Mouse (Mus musculus) ES-Bruce4 (cell line): ENCODE data around the gene Hoxa4. TPM values are rescaled to one million over a fixed set of nuclear protein-coding genes. Genes with fewer than 3 reads are reported as not detected.

Source experiments
- H3K27ac ChIP-seq: 2 replicates; pipeline ENCODE4 v1.5.1; 2012; ENCODE audit warnings: low read length, inconsistent platforms; ENCODE audit not compliant: insufficient read depth
- H3K27me3 ChIP-seq: 2 replicates; pipeline ENCODE4 v1.6.1; 2012; ENCODE audit warnings: mild to moderate bottlenecking, low read length, inconsistent platforms; ENCODE audit not compliant: control insufficient read depth, poor library complexity, insufficient read depth, severe bottlenecking
- H3K36me3 ChIP-seq: 2 replicates; pipeline ENCODE4 v1.6.1; 2012; ENCODE audit warnings: inconsistent platforms, mild to moderate bottlenecking, low read length, moderate library complexity; ENCODE audit not compliant: control insufficient read depth, poor library complexity, insufficient read depth, severe bottlenecking
- H3K4me1 ChIP-seq: one replicate; pipeline ENCODE4 v1.8.1; 2011; ENCODE audit warnings: low read length; ENCODE audit not compliant: control insufficient read depth, insufficient read depth
- H3K4me3 ChIP-seq: 2 replicates; pipeline ENCODE4 v1.5.1; 2011; ENCODE audit warnings: low read depth, mild to moderate bottlenecking, low read length
- H3K9ac ChIP-seq: 2 replicates; pipeline ENCODE4 v1.6.1; 2012; ENCODE audit warnings: low read depth, mild to moderate bottlenecking, inconsistent platforms; ENCODE audit not compliant: poor library complexity, severe bottlenecking
- H3K9me3 ChIP-seq: replicated peaks from 2 replicates; pipeline ENCODE4 v1.6.1; 2012; ENCODE audit warnings: mild to moderate bottlenecking, low read length, inconsistent platforms; ENCODE audit not compliant: control insufficient read depth, poor library complexity, insufficient read depth, severe bottlenecking
- CTCF ChIP-seq: IDR thresholded peaks from one replicate; pipeline ENCODE4 v1.8.1; 2011; ENCODE audit warnings: low read depth, low read length
- EP300 ChIP-seq: IDR thresholded peaks from 2 replicates; pipeline ENCODE4 v1.6.1; 2011; ENCODE audit warnings: low read depth, low read length; ENCODE audit not compliant: insufficient read depth
- POLR2A ChIP-seq: IDR thresholded peaks from one replicate; pipeline ENCODE4 v1.8.1; 2011; ENCODE audit warnings: low read length; ENCODE audit not compliant: insufficient read depth
- polyA plus RNA-seq: library from polyadenylated mRNA; stranded (reverse); fragments of >200 nt; gene quantifications from 2 replicates; pipeline ENCODE4 v1.2.4, GENCODE M21; 2011; ENCODE audit warnings: low read depth; ENCODE audit not compliant: missing spikeins, insufficient read depth, insufficient read length

Gene Hoxa4
- polyA plus RNA-seq, 1 experiment, result not detected

DNA sequence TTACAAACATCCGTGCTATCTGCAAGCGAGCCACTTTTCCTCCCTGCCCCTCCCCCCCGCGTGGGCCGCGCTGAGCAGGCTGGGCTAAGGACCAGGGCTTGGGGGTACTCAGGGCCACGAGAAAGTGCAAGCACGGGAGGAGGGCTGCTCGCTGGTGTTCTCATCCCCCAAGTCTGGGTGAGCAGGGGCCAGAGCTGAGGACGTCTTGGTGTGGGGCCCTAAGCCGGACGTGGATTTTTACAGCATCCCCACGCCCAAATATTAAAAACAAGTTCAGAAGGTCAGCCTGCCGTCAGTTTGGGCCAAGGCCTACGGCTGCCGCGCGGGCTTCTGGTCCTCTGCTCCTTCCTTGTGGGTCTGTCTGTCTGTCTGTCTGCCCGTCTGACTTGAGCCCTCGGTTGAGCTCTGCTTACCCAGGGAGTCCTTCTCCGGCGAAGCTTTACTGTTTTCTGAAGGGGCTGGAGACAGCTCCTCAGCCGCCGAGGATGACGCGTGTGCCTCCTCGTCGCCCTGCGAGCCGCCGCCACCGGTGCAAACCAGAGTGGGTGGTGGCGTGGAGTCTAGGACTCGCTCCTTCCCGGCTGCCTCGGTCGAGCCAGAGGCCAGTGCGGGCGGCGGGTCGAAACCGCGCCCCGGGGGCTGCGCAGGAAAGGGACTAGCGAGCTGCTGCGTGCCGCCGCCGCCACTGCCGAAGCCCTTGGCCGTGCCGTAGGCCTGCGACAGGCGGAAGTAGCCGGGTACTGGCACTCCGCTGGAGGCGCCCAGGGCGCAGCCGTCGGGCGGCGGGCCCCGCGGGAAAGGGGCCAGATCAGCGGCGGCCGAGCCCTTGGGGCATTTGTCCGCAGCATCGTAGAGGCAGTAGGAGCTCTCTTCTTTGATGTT lies 42.2 kb upstream of the Hoxa4 start:
- Histone ChIP-seq H3K4me1 (no peaks in the 10 kb centered on the region), H3K4me3 (peak overlapping the region; percentile 9), H3K27ac (no peak overlapping the region), H3K9ac (peak overlapping the region; percentile 8; the same call in 1 of the 2 replicates), H3K9me3 (no peaks in the 10 kb centered on the region), H3K36me3 (no peaks in the 10 kb centered on the region), H3K27me3 (peaks cover 68% of the 10 kb centered on the region)
- TF ChIP-seq POLR2A, result no peak
- no peak for TF ChIP-seq EP300
- TF ChIP-seq CTCF, result no peak

DNA sequence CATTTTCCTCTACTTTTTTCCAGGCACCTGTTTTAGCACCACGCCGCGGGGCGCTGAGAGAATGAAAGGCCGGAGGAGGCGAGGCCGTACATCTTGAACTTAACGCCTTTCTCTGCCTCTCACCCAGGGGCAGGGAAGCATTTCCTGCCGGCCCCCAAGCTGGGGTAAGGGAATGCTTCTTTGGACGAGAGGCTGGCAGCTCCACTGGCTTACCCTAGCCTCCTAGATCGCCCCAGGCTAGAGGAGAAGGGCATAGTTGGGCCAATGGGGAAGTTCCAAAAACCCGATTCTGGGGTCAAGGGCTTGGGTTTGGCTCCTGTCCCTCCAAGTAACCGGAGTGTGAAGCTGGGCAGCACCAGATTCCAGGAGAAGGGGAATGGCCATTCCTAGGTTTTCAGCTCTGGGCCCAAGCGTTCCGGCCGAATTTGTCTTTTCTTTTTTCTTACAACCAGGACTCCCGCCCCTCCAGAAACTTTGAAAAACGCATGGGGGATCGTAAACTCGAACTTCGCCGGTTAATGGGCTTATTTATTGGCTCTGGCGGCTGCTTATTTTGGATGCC lies 41.5 kb upstream of the Hoxa4 start:
- Histone ChIP-seq H3K9ac (no peak overlapping the region), H3K9me3 (no peaks in the 10 kb centered on the region), H3K4me3 (no peak overlapping the region), H3K27me3 (peaks cover 70% of the 10 kb centered on the region), H3K4me1 (no peaks in the 10 kb centered on the region), H3K36me3 (no peaks in the 10 kb centered on the region), H3K27ac (no peak overlapping the region)
- TF ChIP-seq POLR2A, result no peak
- TF ChIP-seq CTCF, result no peak
- no peak for TF ChIP-seq EP300

DNA sequence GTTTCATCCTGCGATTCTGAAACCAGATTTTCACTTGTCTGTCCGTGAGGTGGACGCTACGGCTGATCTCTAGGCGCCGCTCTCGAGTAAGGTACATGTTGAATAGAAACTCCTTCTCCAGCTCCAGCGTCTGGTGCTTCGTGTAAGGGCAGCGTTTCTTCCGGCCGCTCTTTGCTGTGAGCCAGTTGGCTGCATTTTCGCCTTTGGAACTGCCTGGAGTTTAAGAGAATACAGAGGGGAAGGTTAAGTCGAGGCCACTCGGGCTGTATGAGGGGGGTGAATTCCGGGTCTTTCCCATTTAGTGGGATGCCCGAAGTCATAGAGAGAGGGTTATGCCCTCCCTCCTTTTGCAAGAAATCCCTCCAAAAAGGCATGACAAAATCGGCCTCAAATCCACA lies 41.0 kb upstream of the Hoxa4 start:
- Histone ChIP-seq H3K27me3 (peaks cover 67% of the 10 kb centered on the region), H3K4me1 (no peaks in the 10 kb centered on the region), H3K9ac (no peak overlapping the region), H3K4me3 (no peak overlapping the region), H3K27ac (no peak overlapping the region), H3K9me3 (no peaks in the 10 kb centered on the region), H3K36me3 (no peaks in the 10 kb centered on the region)
- TF ChIP-seq CTCF (no peak), EP300 (no peak), POLR2A (no peak)

DNA sequence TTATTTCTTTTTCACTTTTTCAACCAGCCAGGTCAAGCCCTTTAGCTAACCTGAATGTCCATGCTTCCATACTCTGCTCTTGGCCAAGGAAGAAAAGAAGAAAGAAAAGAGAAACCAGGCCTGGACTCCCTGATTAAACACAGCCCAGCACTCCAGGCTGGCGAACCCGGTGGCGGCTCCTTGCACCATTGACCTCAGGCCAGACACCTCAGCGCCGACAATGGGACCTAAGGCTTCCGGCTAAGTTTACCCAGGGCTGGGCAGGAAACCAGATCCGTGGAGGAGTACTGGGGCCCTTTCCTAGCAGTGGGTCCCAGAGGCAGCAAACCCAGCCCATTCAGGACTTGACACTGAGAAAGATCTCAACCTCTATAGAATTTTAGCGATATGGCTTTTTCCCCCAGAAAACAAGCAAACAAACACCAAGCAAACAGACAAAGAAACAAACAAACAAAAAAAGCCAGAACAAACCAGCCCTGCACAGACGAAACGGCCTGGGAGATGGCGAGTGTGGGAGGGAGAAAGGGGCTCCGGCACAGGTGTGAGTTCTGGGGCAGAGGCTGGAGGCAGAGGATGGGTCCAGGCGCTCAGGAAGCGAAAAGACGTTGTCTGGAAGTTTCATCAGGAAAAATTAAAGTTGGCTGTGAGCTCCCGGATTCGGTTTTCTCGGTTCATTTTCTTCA lies 40.5 kb upstream of the Hoxa4 start:
- H3K27ac ChIP-seq, result no peak overlapping the region
- H3K9ac ChIP-seq, result no peak overlapping the region
- H3K9me3 ChIP-seq, result no peaks in the 10 kb centered on the region
- no peaks in the 10 kb centered on the region for H3K36me3 ChIP-seq
- peaks cover 69% of the 10 kb centered on the region for H3K27me3 ChIP-seq
- no peaks in the 10 kb centered on the region for H3K4me1 ChIP-seq
- H3K4me3 ChIP-seq, result no peak overlapping the region
- TF ChIP-seq POLR2A, result no peak
- TF ChIP-seq CTCF, result no peak
- no peak for TF ChIP-seq EP300

DNA sequence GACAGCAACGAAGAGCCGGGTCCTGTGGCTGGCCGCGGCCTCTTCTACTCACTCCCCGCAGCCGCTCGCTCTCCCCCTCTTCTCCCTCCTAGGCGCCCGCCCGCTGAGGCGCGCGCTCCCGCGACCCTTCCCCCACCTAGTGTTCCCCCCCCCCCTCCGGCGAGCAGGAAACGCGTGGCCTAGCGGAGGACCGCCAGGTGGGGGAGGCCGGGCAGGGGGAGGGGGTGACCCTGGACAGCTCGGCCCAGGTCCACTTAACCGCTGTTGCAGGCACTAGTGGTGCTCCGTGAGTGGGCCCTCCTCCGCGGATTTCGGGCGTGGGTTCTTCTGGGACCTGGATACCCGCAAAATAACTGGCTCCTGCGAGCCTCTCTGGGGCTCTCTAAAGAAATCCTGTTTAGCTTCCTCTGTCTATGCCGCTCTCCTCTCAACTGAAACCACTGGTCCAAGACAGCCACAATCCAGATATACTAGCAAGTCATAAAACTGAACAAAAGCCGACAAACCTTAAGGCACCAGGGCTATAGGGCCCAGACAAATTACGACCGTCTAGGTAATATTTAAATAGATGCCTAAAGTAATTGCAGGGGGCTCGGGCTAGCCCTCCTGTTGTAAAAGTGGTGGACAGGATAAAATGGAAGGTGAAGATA lies 39.1 kb upstream of the Hoxa4 start, which contains the start of gene Hoxa9:
Gene Hoxa9 (minus strand): TSS at position 574 of the 650 bp plus-strand sequence.
- Histone ChIP-seq H3K9ac (no peak within 1 kb of the TSS), H3K9me3 (no peaks in the 10 kb centered on the region), H3K27ac (no peak within 1 kb of the TSS), H3K4me3 (peak within 1 kb of the TSS; percentile 25), H3K27me3 (peaks cover 72% of the 10 kb centered on the region), H3K36me3 (no peaks in the 10 kb centered on the region), H3K4me1 (no peaks in the 10 kb centered on the region)
- TF ChIP-seq POLR2A (no peak), EP300 (no peak), CTCF (no peak)
